Mouse (Mus musculus) megakaryocyte-erythroid progenitor cell, adult 5 weeks (primary cell): ENCODE measurements around the gene Hs6st1. TPM values are rescaled to one million over a fixed set of nuclear protein-coding genes. Genes with fewer than 3 reads are reported as not detected.

Experiments
- polyA plus RNA-seq: library from polyadenylated mRNA; stranded (reverse); fragments of >175 nt; gene quantifications from 2 replicates; pipeline ENCODE4 v1.2.3, GENCODE M21; 2012

The Hs6st1 gene
- 31.4 and 37.2 TPM in 2 replicates for polyA plus RNA-seq

GRCm38 (mm10) chr1:36068076-36068475 lies at the start of gene Hs6st1:
TSS of gene Hs6st1 (plus strand) at chr1:36068400.

Other genes with a start within 250 kb of the Hs6st1 start
- 13.5 and 16.2 TPM in 2 replicates for gene Uggt1, start 176.3 kb downstream of the Hs6st1 start, polyA plus RNA-seq
- 15.9 and 18.4 TPM in 2 replicates for gene Neurl3, start 206.3 kb downstream of the Hs6st1 start, polyA plus RNA-seq
- gene Arid5a, start 239.3 kb downstream of the Hs6st1 start, polyA plus RNA-seq, result 105 and 124 TPM in 2 replicates